Mouse (Mus musculus): Measurements from ENCODE around the gene Syn2. TPM values are rescaled to one million over a fixed set of nuclear protein-coding genes. Genes with fewer than 3 reads are reported as not detected.
"Not testable (repeated sequence)": the region's sequence is repeated elsewhere in the genome, so short reads cannot be mapped to it uniquely, and the experiment has no call there.

The Syn2 gene
- polyA plus RNA-seq, 1 experiment from 2014 or later = 1.7 TPM

- Histone ChIP-seq H3K4me2 (ENCODE audit: low read depth, low read length, severe bottlenecking) (no peak overlapping the region), H3K27ac (ENCODE audit: low read depth, low read length) (no peak overlapping the region), H3K4me1 (replicated peaks; ENCODE audit: control insufficient read depth, insufficient read depth, low read length) (no peaks in the 10 kb centered on the region), H3K27me3 (ENCODE audit: control insufficient read depth, insufficient read depth, low read length) (no peaks in the 10 kb centered on the region), H3K9me3 (ENCODE audit: control insufficient read depth, low read length) (no peaks in the 10 kb centered on the region), H3K9ac (ENCODE audit: low read length) (no peak overlapping the region), H3K36me3 (ENCODE audit: control insufficient read depth, insufficient read depth, low read length) (no peaks in the 10 kb centered on the region), H3K4me3 (ENCODE audit: low read depth, low read length) (no peak overlapping the region)
- WGBS = 82% methylated on average over 4 of the region's 4 CpGs
- DNase-seq (ENCODE audit: low spot score) (no peak), ATAC-seq (replicated peaks; ENCODE audit: low FRiP score) (no peak)
These were observed 97.1 kb downstream of the Syn2 start for GRCm38 (mm10) chr6:115231836-115232235.

- DNase-seq (ENCODE audit: low spot score) = no peak
- no peak for ATAC-seq (replicated peaks; ENCODE audit: low FRiP score)
- H3K9ac ChIP-seq (ENCODE audit: low read length) = no peak overlapping the region
- 83% methylated on average over 1 of the region's 1 CpGs for WGBS
- H3K27me3 ChIP-seq (ENCODE audit: control insufficient read depth, insufficient read depth, low read length) = no peaks in the 10 kb centered on the region
- H3K4me3 ChIP-seq (ENCODE audit: low read depth, low read length) = no peak overlapping the region
- no peak overlapping the region for H3K4me2 ChIP-seq (ENCODE audit: low read depth, low read length, severe bottlenecking)
- H3K27ac ChIP-seq (ENCODE audit: low read depth, low read length) = no peak overlapping the region
- H3K4me1 ChIP-seq (replicated peaks; ENCODE audit: control insufficient read depth, insufficient read depth, low read length) = no peaks in the 10 kb centered on the region
- no peaks in the 10 kb centered on the region for H3K36me3 ChIP-seq (ENCODE audit: control insufficient read depth, insufficient read depth, low read length)
- H3K9me3 ChIP-seq (ENCODE audit: control insufficient read depth, low read length) = no peaks in the 10 kb centered on the region
These were observed 97.9 kb downstream of the Syn2 start for GRCm38 (mm10) chr6:115232562-115232961.

- Histone ChIP-seq H3K27me3 (ENCODE audit: control insufficient read depth, insufficient read depth, low read length) (no peaks in the 10 kb centered on the region), H3K36me3 (ENCODE audit: control insufficient read depth, insufficient read depth, low read length) (no peaks in the 10 kb centered on the region), H3K4me2 (ENCODE audit: low read depth, low read length, severe bottlenecking) (no peak overlapping the region), H3K4me3 (ENCODE audit: low read depth, low read length) (no peak overlapping the region), H3K9me3 (ENCODE audit: control insufficient read depth, low read length) (no peaks in the 10 kb centered on the region), H3K4me1 (replicated peaks; ENCODE audit: control insufficient read depth, insufficient read depth, low read length) (no peaks in the 10 kb centered on the region), H3K27ac (ENCODE audit: low read depth, low read length) (no peak overlapping the region), H3K9ac (ENCODE audit: low read length) (no peak overlapping the region)
- DNase-seq (ENCODE audit: low spot score) (no peak), ATAC-seq (replicated peaks; ENCODE audit: low FRiP score) (no peak)
- WGBS = 87% methylated on average over 9 of the region's 9 CpGs
These were observed 103.6 kb downstream of the Syn2 start for GRCm38 (mm10) chr6:115238031-115239027.

GRCm38 (mm10) chr6:115239335-115239734 is 104.6 kb downstream of the Syn2 start:
- no peak for DNase-seq (ENCODE audit: low spot score)
- H3K9ac ChIP-seq (ENCODE audit: low read length) = no peak overlapping the region
- no peak overlapping the region for H3K4me3 ChIP-seq (ENCODE audit: low read depth, low read length)
- H3K27ac ChIP-seq (ENCODE audit: low read depth, low read length) = no peak overlapping the region
- no peak overlapping the region for H3K4me2 ChIP-seq (ENCODE audit: low read depth, low read length, severe bottlenecking)
- ATAC-seq (replicated peaks; ENCODE audit: low FRiP score) = no peak
- H3K36me3 ChIP-seq (ENCODE audit: control insufficient read depth, insufficient read depth, low read length) = no peaks in the 10 kb centered on the region
- no peaks in the 10 kb centered on the region for H3K9me3 ChIP-seq (ENCODE audit: control insufficient read depth, low read length)
- H3K4me1 ChIP-seq (replicated peaks; ENCODE audit: control insufficient read depth, insufficient read depth, low read length) = no peaks in the 10 kb centered on the region
- H3K27me3 ChIP-seq (ENCODE audit: control insufficient read depth, insufficient read depth, low read length) = no peaks in the 10 kb centered on the region
- WGBS = 90% methylated on average over 7 of the region's 7 CpGs

GRCm38 (mm10) chr6:115240431-115240830 is 105.7 kb downstream of the Syn2 start:
- 55% methylated on average over 2 of the region's 2 CpGs for WGBS
- not testable (repeated sequence) for H3K27ac ChIP-seq (ENCODE audit: low read depth, low read length); H3K36me3 ChIP-seq (ENCODE audit: control insufficient read depth, insufficient read depth, low read length); H3K27me3 ChIP-seq (ENCODE audit: control insufficient read depth, insufficient read depth, low read length); H3K4me3 ChIP-seq (ENCODE audit: low read depth, low read length); H3K4me1 ChIP-seq (replicated peaks; ENCODE audit: control insufficient read depth, insufficient read depth, low read length); H3K9ac ChIP-seq (ENCODE audit: low read length); H3K4me2 ChIP-seq (ENCODE audit: low read depth, low read length, severe bottlenecking); ATAC-seq (replicated peaks; ENCODE audit: low FRiP score); DNase-seq (ENCODE audit: low spot score); H3K9me3 ChIP-seq (ENCODE audit: control insufficient read depth, low read length)

GRCm38 (mm10) chr6:115241131-115241699 is 106.5 kb downstream of the Syn2 start:
- no peak overlapping the region for H3K4me2 ChIP-seq (ENCODE audit: low read depth, low read length, severe bottlenecking)
- no peaks in the 10 kb centered on the region for H3K36me3 ChIP-seq (ENCODE audit: control insufficient read depth, insufficient read depth, low read length)
- H3K4me1 ChIP-seq (replicated peaks; ENCODE audit: control insufficient read depth, insufficient read depth, low read length) = no peaks in the 10 kb centered on the region
- no peak overlapping the region for H3K4me3 ChIP-seq (ENCODE audit: low read depth, low read length)
- no peak overlapping the region for H3K9ac ChIP-seq (ENCODE audit: low read length)
- no peaks in the 10 kb centered on the region for H3K27me3 ChIP-seq (ENCODE audit: control insufficient read depth, insufficient read depth, low read length)
- DNase-seq (ENCODE audit: low spot score) (no peak), ATAC-seq (replicated peaks; ENCODE audit: low FRiP score) (no peak)
- no peaks in the 10 kb centered on the region for H3K9me3 ChIP-seq (ENCODE audit: control insufficient read depth, low read length)
- 78% methylated on average over 3 of the region's 3 CpGs for WGBS
- no peak overlapping the region for H3K27ac ChIP-seq (ENCODE audit: low read depth, low read length)

- 87% methylated on average over 3 of the region's 3 CpGs for WGBS
- ATAC-seq (replicated peaks; ENCODE audit: low FRiP score) (no peak), DNase-seq (ENCODE audit: low spot score) (no peak)
- Histone ChIP-seq H3K27ac (ENCODE audit: low read depth, low read length) (no peak overlapping the region), H3K4me1 (replicated peaks; ENCODE audit: control insufficient read depth, insufficient read depth, low read length) (no peaks in the 10 kb centered on the region), H3K9ac (ENCODE audit: low read length) (no peak overlapping the region), H3K4me3 (ENCODE audit: low read depth, low read length) (no peak overlapping the region), H3K4me2 (ENCODE audit: low read depth, low read length, severe bottlenecking) (no peak overlapping the region), H3K9me3 (ENCODE audit: control insufficient read depth, low read length) (no peaks in the 10 kb centered on the region), H3K36me3 (ENCODE audit: control insufficient read depth, insufficient read depth, low read length) (no peaks in the 10 kb centered on the region), H3K27me3 (ENCODE audit: control insufficient read depth, insufficient read depth, low read length) (no peaks in the 10 kb centered on the region)
These were observed 107.2 kb downstream of the Syn2 start for GRCm38 (mm10) chr6:115241939-115242338.

GRCm38 (mm10) chr6:115244222-115244621 is 109.5 kb downstream of the Syn2 start:
- H3K4me1 ChIP-seq (replicated peaks; ENCODE audit: control insufficient read depth, insufficient read depth, low read length) = no peaks in the 10 kb centered on the region
- no peaks in the 10 kb centered on the region for H3K36me3 ChIP-seq (ENCODE audit: control insufficient read depth, insufficient read depth, low read length)
- no peaks in the 10 kb centered on the region for H3K27me3 ChIP-seq (ENCODE audit: control insufficient read depth, insufficient read depth, low read length)
- no peak for ATAC-seq (replicated peaks; ENCODE audit: low FRiP score)
- no peak overlapping the region for H3K4me3 ChIP-seq (ENCODE audit: low read depth, low read length)
- H3K27ac ChIP-seq (ENCODE audit: low read depth, low read length) = no peak overlapping the region
- H3K4me2 ChIP-seq (ENCODE audit: low read depth, low read length, severe bottlenecking) = no peak overlapping the region
- no peak for DNase-seq (ENCODE audit: low spot score)
- 78% methylated on average over 2 of the region's 2 CpGs for WGBS
- H3K9me3 ChIP-seq (ENCODE audit: control insufficient read depth, low read length) = no peaks in the 10 kb centered on the region
- H3K9ac ChIP-seq (ENCODE audit: low read length) = no peak overlapping the region

Measured in forebrain, embryonic 11.5 days (tissue).